Mouse (Mus musculus): Measurements from ENCODE around the gene Olfr976. TPM values are rescaled to one million over a fixed set of nuclear protein-coding genes. Genes with fewer than 3 reads are reported as not detected.
"Not testable (repeated sequence)": the region's sequence is repeated elsewhere in the genome, so short reads cannot be mapped to it uniquely, and the experiment has no call there.

Olfr976 gene
- total RNA-seq (2017) = not detected in 2 replicates

- ATAC-seq (ENCODE audit: extremely low read depth, insufficient number of reproducible peaks, low FRiP score, poor library complexity, severe bottlenecking) = not testable (repeated sequence)
Observed at GRCm38 (mm10) chr9:39961033-39961432, at the start of gene Olfr976. Gene Olfr976, minus strand, starts transcription at chr9:39961133.

DNA sequence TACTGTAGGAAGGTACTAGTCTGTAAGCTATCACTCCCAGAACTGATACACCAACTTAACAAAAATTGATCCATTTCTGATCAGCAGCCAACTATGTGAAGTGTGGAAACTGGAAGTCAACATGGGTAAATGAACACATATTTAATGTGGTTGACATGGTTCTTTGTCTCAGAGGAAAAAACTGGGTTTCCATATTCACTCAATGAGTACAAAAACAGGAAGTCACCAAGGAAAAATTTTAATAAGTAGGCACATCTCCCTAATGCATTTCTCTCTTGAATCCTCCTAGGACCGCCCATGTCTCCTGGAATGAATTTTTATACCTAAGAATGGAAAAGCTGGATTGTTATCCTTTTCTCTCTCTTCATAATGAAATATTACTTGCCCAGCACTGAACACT is 48.5 kb upstream of the Olfr976 start, which contains the start of gene Olfr980:
Gene Olfr980 (minus strand): TSS at position 101 of the 400 bp plus-strand sequence.
- ATAC-seq (ENCODE audit: extremely low read depth, insufficient number of reproducible peaks, low FRiP score, poor library complexity, severe bottlenecking) = no peak

- no peak for ATAC-seq (ENCODE audit: extremely low read depth, insufficient number of reproducible peaks, low FRiP score, poor library complexity, severe bottlenecking)
Observed at GRCm38 (mm10) chr9:40003365-40003764, 42.4 kb upstream of the Olfr976 start, which contains the start of gene Olfr979. Gene Olfr979, minus strand, starts transcription at chr9:40003465.

- ATAC-seq (ENCODE audit: extremely low read depth, insufficient number of reproducible peaks, low FRiP score, poor library complexity, severe bottlenecking) = no peak
Observed at GRCm38 (mm10) chr9:39991813-39992212, 30.9 kb upstream of the Olfr976 start, which contains the start of gene Olfr978. Gene Olfr978, plus strand, starts transcription at chr9:39992113.

DNA sequence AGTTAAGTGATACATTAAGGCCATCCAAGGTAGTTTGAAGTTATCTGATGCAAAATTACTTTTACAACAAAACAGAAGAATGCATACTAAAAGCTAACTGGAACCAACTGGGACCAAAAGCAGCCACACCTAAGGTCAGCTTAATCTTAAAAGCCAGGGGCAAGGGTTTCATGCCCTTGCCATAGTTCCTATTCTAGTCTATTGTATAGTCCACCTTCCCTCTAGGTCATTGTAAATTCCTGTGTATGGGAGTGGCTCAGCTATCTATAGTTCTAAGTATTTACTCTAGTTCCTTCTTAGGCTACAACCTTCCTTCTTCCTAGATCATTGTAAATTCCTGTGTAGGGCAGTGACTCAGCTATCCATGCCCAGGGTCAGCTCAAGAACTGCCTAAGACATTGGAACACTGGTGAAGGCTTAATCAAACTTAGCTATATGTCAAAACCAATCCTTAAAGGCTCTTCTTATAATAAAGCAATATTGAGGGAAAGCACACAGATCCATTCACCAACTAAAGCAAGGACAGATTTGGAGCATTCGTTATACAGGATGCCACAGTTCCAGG is 15.7 kb upstream of the Olfr976 start:
- ATAC-seq (ENCODE audit: extremely low read depth, insufficient number of reproducible peaks, low FRiP score, poor library complexity, severe bottlenecking) = not testable (repeated sequence)

- no peak for ATAC-seq (ENCODE audit: extremely low read depth, insufficient number of reproducible peaks, low FRiP score, poor library complexity, severe bottlenecking)
Observed at GRCm38 (mm10) chr9:39951946-39952345, 9.0 kb downstream of the Olfr976 start, which contains the start of gene Olfr975. Gene Olfr975, minus strand, starts transcription at chr9:39952046.

- no peak for ATAC-seq (ENCODE audit: extremely low read depth, insufficient number of reproducible peaks, low FRiP score, poor library complexity, severe bottlenecking)
Observed at GRCm38 (mm10) chr9:39937201-39937600, 23.7 kb downstream of the Olfr976 start, which contains the start of gene Olfr974. Gene Olfr974, plus strand, starts transcription at chr9:39937501.

- not testable (repeated sequence) for ATAC-seq (ENCODE audit: extremely low read depth, insufficient number of reproducible peaks, low FRiP score, poor library complexity, severe bottlenecking)
Observed at GRCm38 (mm10) chr9:39928837-39929236, 32.1 kb downstream of the Olfr976 start.

DNA sequence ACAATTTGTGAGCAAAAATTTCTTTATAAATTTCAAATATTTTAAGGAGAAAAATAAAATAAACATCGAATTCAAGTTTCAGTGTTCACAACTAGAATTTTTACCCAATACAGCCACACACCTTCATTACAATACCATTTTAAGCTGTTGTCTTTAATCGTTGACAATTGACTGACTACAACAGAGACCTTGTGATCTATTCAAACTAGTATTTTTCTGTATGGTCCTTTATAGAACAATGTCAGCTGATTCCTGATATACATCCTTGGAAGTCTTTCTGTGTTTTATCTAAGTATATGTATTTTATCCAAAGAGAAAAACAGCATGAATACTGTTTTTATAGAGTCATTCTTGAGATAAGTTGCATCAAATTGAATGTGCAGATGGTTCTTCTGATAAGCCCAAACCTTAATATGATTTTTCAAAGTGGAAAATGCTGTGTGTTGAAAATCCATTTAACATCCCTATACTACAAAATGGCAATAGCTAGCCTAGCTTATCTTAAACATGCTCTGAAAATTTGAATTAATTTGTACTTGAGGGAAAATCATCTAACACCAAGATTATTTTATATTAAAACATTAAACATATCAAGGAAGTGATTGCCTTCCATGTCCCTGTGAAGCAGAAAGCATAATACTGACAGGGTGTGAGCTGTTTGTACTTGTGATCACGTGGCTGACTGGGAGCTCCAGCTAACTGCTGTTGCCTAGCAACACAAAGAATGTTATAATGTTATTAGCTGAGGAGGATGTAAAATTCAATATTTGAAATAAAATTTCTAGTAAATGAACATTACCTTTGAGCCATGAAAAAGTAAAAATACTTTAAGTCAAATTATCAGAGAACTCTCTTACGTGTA is 32.7 kb downstream of the Olfr976 start:
- ATAC-seq (ENCODE audit: extremely low read depth, insufficient number of reproducible peaks, low FRiP score, poor library complexity, severe bottlenecking) = not testable (repeated sequence)

DNA sequence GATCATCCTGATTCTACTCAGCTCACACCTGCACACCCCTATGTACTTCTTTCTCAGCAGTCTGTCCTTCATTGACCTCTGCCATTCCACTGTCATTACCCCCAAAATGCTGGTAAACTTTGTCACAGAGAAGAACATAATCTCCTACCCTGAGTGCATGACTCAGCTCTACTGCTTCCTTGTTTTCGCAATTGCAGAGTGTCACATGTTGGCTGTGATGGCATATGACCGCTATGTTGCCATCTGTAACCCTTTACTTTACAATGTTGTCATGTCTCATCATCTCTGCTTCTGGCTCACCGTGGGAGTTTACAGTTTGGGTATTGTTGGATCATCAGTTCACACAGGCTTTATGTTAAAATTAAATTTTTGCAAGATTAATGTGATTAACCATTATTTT is 51.0 kb downstream of the Olfr976 start:
- peak; percentile 86 for ATAC-seq (ENCODE audit: extremely low read depth, insufficient number of reproducible peaks, low FRiP score, poor library complexity, severe bottlenecking)

DNA sequence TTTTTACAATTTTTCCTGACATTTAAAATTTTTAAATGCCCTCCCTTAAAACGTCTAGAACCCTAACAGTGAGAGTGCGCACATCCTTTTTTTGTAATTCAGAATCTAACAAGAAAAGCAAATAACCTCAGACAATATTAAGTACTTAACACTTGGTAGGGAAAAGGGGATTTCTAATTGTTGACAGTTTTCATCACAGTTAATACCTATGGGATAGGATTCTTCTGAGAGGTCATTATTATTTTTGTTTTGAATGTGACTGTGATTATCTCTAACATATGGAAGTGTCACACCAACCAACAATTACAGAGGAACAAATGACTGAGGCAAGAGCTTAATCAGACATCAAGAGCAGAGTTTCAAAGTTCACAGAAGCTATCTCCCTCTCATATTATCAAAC is 53.9 kb downstream of the Olfr976 start, which contains the start of gene Olfr229:
Gene Olfr229 (plus strand): TSS at position 301 of the 400 bp plus-strand sequence.
- ATAC-seq (ENCODE audit: extremely low read depth, insufficient number of reproducible peaks, low FRiP score, poor library complexity, severe bottlenecking) = no peak

- ATAC-seq (ENCODE audit: extremely low read depth, insufficient number of reproducible peaks, low FRiP score, poor library complexity, severe bottlenecking) = peak; percentile 66; the same call in 1 of the 2 replicates
Observed at GRCm38 (mm10) chr9:39905106-39905505, 55.8 kb downstream of the Olfr976 start.

Other genes with a start within 250 kb of the Olfr976 start
- not detected in 2 replicates for gene Olfr965, start 249.8 kb downstream of the Olfr976 start, total RNA-seq (2017)
- gene Olfr150, start 230.2 kb downstream of the Olfr976 start, total RNA-seq (2017) = not detected in 2 replicates
- not detected in 2 replicates for gene Olfr967, start 214.9 kb downstream of the Olfr976 start, total RNA-seq (2017)
- not detected in 2 replicates for gene Olfr968, start 177.9 kb downstream of the Olfr976 start, total RNA-seq (2017)
- gene Olfr969, start 170.2 kb downstream of the Olfr976 start, total RNA-seq (2017) = not detected in 2 replicates
- gene Olfr970, start 152.3 kb downstream of the Olfr976 start, total RNA-seq (2017) = not detected in 2 replicates
- not detected in 2 replicates for gene Olfr971, start 124.3 kb downstream of the Olfr976 start, total RNA-seq (2017)
- gene Olfr972, start 94.7 kb downstream of the Olfr976 start, total RNA-seq (2017) = not detected in 2 replicates
- not detected in 2 replicates for gene Olfr229, start 53.8 kb downstream of the Olfr976 start, total RNA-seq (2017)
- 0.12 TPM in 1 of 2 replicates, not detected in the other for gene Olfr974, start 23.6 kb downstream of the Olfr976 start, total RNA-seq (2017)
- gene Olfr975, start 9.1 kb downstream of the Olfr976 start, total RNA-seq (2017) = not detected in 2 replicates
- gene Olfr978, start 31.0 kb upstream of the Olfr976 start, total RNA-seq (2017) = not detected in 2 replicates
- gene Olfr979, start 42.3 kb upstream of the Olfr976 start, total RNA-seq (2017) = not detected in 2 replicates
- gene Olfr980, start 48.4 kb upstream of the Olfr976 start, total RNA-seq (2017) = not detected in 2 replicates
- not detected in 2 replicates for gene Olfr981, start 60.3 kb upstream of the Olfr976 start, total RNA-seq (2017)
- not detected in 2 replicates for gene Olfr982, start 112.7 kb upstream of the Olfr976 start, total RNA-seq (2017)
- gene Olfr983, start 132.5 kb upstream of the Olfr976 start, total RNA-seq (2017) = not detected in 2 replicates
- gene Olfr984, start 153.1 kb upstream of the Olfr976 start, total RNA-seq (2017) = 0.25 TPM in 1 of 2 replicates, not detected in the other
- not detected in 2 replicates for gene Olfr985, start 169.1 kb upstream of the Olfr976 start, total RNA-seq (2017)
- not detected in 2 replicates for gene Tmem225, start 187.0 kb upstream of the Olfr976 start, total RNA-seq (2017)
- gene Olfr986, start 219.8 kb upstream of the Olfr976 start, total RNA-seq (2017) = not detected in 2 replicates
- 0.98 and 1.3 TPM in 2 replicates for gene Zfp202, start 231.2 kb upstream of the Olfr976 start, total RNA-seq (2017)